Mouse (Mus musculus): ENCODE measurements around the gene Dlk1. TPM values are rescaled to one million over a fixed set of nuclear protein-coding genes. Genes with fewer than 3 reads are reported as not detected.

Gene Dlk1
- 140 and 145 TPM in 2 replicates for polyA plus RNA-seq (2016; fragmentation: Nextera tagmentation; extraction: Ambion mirVana)

DNA sequence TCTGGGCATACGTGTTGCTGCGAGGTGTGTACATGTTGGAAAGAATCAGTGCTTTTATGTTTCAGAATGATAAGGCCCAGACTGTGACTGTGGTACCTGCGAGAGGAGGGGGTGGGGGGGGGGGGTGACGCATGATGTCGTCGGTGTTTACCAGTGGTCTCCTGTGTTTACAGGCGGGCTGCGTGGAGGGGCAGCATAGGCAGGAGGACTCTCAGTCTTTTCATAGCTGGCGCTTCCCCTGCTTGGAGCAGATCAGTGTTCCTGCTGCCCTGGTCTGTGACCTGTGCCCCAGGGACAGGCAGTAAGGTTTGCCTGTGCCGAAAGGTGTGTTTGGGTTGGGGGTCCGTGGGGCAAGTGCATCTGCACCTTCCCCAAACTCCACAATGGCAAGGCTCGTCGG, at the start of gene Dlk1:
Dlk1 (plus strand) TSS at position 232 of the 400 bp plus-strand sequence.
- 0 out of 2 replicates have a peak, but pooled peaks have one; percentile 10 for ATAC-seq (ENCODE audit: low FRiP score)
- Histone ChIP-seq H3K9me3 (replicated peaks) (no peaks in the 10 kb centered on the region), H3K27me3 (peaks cover 83% of the 10 kb centered on the region), H3K36me3 (no peaks in the 10 kb centered on the region), H3K9ac (peak within 1 kb of the TSS; percentile 72), H3K27ac (peak within 1 kb of the TSS; percentile 45), H3K4me2 (replicated peaks) (peak within 1 kb of the TSS; percentile 82), H3K4me3 (peak within 1 kb of the TSS; percentile 49), H3K4me1 (peaks cover 66% of the 10 kb centered on the region)
- WGBS, result 8% methylated on average over 13 of the region's 13 CpGs

DNA sequence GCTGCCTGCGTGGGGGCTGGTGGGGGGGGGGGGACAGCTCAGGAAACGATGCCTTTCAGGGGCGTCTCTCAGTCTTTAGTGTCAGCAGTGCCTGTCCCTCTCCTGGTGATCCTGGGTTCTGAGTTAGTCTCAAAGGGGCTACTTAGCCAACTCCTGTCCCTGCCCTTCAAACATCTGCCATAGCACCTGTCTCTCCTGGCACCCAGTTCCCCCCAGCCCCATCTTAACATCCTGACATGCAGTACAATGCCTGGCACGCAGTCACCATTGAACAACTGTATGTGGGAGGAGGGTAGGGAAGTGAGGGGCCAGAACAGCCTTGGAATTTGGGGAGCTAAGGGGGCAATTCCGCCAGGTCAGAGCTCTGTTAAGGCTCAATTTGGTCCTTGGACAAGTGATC, 49.7 kb upstream of the Dlk1 start:
- H3K9ac ChIP-seq, result no peak overlapping the region
- no peaks in the 10 kb centered on the region for H3K27me3 ChIP-seq
- H3K9me3 ChIP-seq (replicated peaks), result no peaks in the 10 kb centered on the region
- ATAC-seq (ENCODE audit: low FRiP score), result no peak
- H3K4me2 ChIP-seq (replicated peaks), result no peak overlapping the region
- H3K4me1 ChIP-seq, result peaks cover 48% of the 10 kb centered on the region
- WGBS, result 53% methylated on average over 5 of the region's 5 CpGs
- no peak overlapping the region for H3K4me3 ChIP-seq
- no peaks in the 10 kb centered on the region for H3K36me3 ChIP-seq
- peak overlapping the region; percentile 64; the same call in 1 of the 2 replicates for H3K27ac ChIP-seq

DNA sequence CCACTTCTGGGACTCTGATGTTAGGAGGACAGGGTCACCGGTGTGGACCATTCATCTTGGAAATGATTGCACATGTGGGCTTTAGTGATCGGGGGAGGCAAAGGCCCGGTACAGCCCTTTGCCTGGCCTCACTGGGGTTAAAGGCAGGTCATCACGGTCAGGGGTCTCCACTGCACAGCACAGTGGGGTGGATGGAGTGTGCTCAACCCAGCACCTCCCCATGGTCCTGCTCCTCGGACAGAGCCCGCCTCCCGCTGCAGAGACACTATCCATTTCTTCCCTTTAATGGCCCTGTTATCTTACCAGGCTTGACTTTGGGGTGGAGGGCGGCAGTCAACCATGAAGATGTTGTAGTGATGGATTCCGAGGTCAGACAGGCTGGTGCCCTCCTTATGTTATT, 48.9 kb upstream of the Dlk1 start:
- no peak overlapping the region for H3K4me2 ChIP-seq (replicated peaks)
- H3K4me3 ChIP-seq, result no peak overlapping the region
- ATAC-seq (ENCODE audit: low FRiP score), result no peak
- no peaks in the 10 kb centered on the region for H3K36me3 ChIP-seq
- H3K9me3 ChIP-seq (replicated peaks), result no peaks in the 10 kb centered on the region
- H3K27ac ChIP-seq, result no peak overlapping the region
- H3K4me1 ChIP-seq, result peaks cover 48% of the 10 kb centered on the region
- no peaks in the 10 kb centered on the region for H3K27me3 ChIP-seq
- H3K9ac ChIP-seq, result no peak overlapping the region
- 45% methylated on average over 9 of the region's 9 CpGs for WGBS

DNA sequence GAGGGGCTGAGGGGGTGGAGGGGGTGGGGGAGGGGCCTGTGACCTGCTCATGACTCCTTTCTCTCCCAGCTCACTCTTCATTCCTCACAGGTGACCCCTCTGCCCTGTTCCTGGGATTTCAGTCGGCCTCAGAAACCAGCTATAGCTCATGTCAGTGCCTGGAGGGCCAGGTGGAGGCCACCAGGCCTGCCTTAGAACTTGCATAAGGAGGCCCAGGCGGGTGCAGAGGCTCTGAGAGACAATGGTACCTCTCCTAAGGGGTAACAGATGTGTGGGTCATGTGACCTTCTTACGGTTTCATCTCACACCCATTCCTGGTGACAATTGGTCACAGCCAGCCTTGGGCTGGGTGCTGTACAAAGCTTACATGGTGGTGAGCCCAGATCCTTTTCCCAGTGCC, 46.6 kb upstream of the Dlk1 start:
- Histone ChIP-seq H3K27ac (no peak overlapping the region), H3K4me1 (peaks cover 52% of the 10 kb centered on the region), H3K9ac (no peak overlapping the region), H3K4me3 (no peak overlapping the region), H3K4me2 (replicated peaks) (no peak overlapping the region), H3K36me3 (no peaks in the 10 kb centered on the region), H3K9me3 (replicated peaks) (no peaks in the 10 kb centered on the region), H3K27me3 (no peaks in the 10 kb centered on the region)
- no peak for ATAC-seq (ENCODE audit: low FRiP score)
- 34% methylated on average over 3 of the region's 3 CpGs for WGBS

DNA sequence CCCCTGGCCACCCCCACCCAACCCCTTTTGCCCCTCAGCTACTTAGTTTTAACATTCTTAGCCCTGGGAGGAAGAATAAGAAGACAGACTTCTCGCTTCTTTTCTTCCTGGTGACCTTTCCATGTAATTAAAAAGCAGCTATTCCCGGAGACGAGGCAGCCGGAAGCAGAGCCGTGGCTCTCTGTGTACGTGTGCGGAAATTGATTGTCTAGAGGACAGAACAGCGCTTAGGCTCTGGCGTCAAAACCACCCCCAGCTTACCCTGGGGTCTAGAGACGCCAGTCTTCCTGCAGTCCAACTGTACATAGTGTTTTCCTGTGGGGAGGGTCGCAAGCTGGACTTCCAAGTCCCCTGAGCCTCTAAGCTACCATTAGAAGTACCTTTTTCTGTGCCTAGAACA, 41.9 kb upstream of the Dlk1 start:
- H3K4me3 ChIP-seq, result no peak overlapping the region
- no peak for ATAC-seq (ENCODE audit: low FRiP score)
- no peak overlapping the region for H3K4me2 ChIP-seq (replicated peaks)
- H3K9ac ChIP-seq, result no peak overlapping the region
- H3K9me3 ChIP-seq (replicated peaks), result no peaks in the 10 kb centered on the region
- H3K27me3 ChIP-seq, result 0 out of 2 replicates have a peak, but pooled peaks cover 2% of the 10 kb centered on the region
- no peaks in the 10 kb centered on the region for H3K36me3 ChIP-seq
- H3K4me1 ChIP-seq, result peaks cover 53% of the 10 kb centered on the region
- WGBS, result 32% methylated on average over 11 of the region's 11 CpGs
- H3K27ac ChIP-seq, result peak overlapping the region; percentile 68

DNA sequence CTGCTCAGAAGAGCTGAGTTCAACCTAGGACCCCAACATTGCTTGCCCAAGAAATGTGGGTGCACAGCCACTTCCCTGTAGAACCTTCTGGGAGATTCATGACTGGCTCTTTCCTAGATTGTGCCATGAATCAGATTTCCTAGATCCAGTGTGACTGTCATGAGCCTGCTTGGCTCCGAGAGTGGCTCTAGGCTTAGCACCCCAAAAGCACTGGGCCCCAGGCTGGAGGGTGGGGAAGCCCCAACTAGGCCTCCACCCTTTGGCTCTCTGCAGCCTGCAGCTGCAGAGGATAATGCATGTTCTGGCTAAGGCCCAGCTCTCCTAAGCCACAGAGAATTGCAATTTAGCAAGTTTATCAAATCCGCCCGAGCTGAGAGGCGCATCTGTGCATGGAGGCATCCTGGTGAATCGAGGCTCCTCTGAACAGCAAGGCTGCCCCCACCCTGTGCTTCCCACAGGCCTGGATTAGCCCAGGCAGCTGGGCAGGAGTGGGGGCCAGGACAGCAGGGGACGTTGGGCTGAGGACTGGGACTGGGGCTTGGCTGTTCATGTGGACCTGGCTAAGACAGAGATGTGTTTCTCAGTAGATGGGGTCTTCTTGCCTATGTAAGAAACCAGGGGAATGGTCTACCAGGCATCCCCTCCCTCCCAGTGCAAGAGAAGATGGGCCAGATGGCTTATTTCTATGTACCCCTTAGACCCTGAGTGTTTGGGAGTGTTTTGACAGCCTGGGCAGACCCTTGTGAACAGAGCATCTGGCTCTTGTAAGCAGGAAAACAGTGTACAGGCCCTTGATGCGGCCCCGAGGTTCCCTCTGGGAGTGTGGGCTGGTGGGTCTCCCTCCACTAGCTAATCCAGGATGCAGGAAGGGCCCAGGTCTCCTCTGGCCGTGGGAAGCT, 41.2 kb upstream of the Dlk1 start:
- H3K27me3 ChIP-seq, result 0 out of 2 replicates have a peak, but pooled peaks cover 2% of the 10 kb centered on the region
- no peak overlapping the region for H3K4me3 ChIP-seq
- 58% methylated on average over 9 of the region's 9 CpGs for WGBS
- peak; percentile 62; the same call in 1 of the 2 replicates for ATAC-seq (ENCODE audit: low FRiP score)
- H3K4me2 ChIP-seq (replicated peaks), result no peak overlapping the region
- no peaks in the 10 kb centered on the region for H3K36me3 ChIP-seq
- H3K9ac ChIP-seq, result no peak overlapping the region; the same call in none of the 2 replicates
- H3K27ac ChIP-seq, result peak overlapping the region; percentile 68
- no peaks in the 10 kb centered on the region for H3K9me3 ChIP-seq (replicated peaks)
- peaks cover 49% of the 10 kb centered on the region for H3K4me1 ChIP-seq

DNA sequence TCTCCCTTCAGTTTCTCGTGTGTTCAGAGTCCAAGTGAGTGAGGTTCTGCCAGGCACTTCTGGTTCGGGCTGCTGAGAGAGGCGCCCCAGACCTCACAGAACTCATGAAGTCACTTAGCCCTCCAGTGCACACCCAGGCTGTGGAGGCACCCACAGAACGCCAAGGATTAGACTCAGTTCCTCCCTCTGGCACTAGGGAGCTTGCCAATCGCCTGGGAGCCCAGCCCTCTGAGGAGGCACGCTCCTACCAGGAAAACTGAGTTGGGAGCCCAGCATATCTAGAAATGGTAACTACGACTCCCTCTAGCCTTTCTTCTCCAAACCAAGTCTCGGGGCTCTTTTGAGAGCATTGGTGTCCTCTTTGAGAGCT, 40.6 kb upstream of the Dlk1 start:
- H3K4me1 ChIP-seq, result peaks cover 51% of the 10 kb centered on the region
- peak overlapping the region; percentile 68; the same call in 1 of the 2 replicates for H3K27ac ChIP-seq
- H3K36me3 ChIP-seq, result no peaks in the 10 kb centered on the region
- H3K27me3 ChIP-seq, result 0 out of 2 replicates have a peak, but pooled peaks cover 2% of the 10 kb centered on the region
- WGBS, result 75% methylated on average over 8 of the region's 8 CpGs
- ATAC-seq (ENCODE audit: low FRiP score), result no peak
- H3K4me2 ChIP-seq (replicated peaks), result no peak overlapping the region
- H3K9me3 ChIP-seq (replicated peaks), result no peaks in the 10 kb centered on the region
- no peak overlapping the region; the same call in 1 of the 2 replicates for H3K9ac ChIP-seq
- no peak overlapping the region for H3K4me3 ChIP-seq

DNA sequence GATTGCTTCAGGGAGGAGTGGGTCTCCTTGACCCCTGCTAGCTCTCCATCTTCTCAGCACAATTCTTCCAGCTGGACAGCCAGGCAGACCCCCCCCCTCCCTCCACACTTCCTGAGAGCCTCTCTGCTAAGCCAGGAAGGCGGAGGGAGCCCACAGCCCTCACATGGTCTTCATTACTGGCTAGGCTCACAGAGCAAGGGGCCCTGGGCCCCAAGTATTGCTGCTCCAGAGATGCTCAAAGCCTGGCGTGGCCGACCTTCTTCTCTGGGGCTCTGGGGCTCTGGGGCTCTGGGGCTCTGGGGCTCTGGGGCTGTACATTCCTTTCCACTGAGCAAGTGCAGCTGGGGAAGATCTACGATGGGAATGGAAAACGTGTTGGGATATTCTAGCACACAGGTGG, 39.9 kb upstream of the Dlk1 start:
- H3K36me3 ChIP-seq, result no peaks in the 10 kb centered on the region
- WGBS, result 43% methylated on average over 5 of the region's 5 CpGs
- no peaks in the 10 kb centered on the region for H3K9me3 ChIP-seq (replicated peaks)
- no peak overlapping the region for H3K9ac ChIP-seq
- 0 out of 2 replicates have a peak overlapping the region, but pooled peaks have one; percentile 52 for H3K27ac ChIP-seq
- peaks cover 57% of the 10 kb centered on the region for H3K4me1 ChIP-seq
- ATAC-seq (ENCODE audit: low FRiP score), result no peak
- H3K4me3 ChIP-seq, result no peak overlapping the region
- H3K4me2 ChIP-seq (replicated peaks), result no peak overlapping the region
- 0 out of 2 replicates have a peak, but pooled peaks cover 2% of the 10 kb centered on the region for H3K27me3 ChIP-seq

DNA sequence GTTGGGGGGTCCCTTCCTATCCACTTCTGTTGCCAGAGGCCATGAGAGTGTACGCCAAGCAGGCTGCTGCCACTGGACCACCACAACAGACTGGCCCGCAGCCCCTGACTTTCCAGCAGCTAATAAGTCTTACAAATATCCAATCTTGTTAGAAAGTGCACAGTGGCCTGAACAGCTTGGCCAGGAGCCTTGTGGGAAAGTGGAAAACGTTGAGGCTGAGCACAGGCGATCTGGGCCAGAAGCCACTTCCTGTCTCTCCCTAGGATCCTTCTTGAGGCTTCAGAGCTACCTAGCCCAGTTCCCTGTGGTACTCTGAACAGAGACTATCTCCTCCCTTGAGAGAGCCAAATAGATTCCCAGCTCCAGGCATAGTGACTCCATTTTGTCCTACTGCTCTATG, 39.3 kb upstream of the Dlk1 start:
- Histone ChIP-seq H3K36me3 (no peaks in the 10 kb centered on the region), H3K4me3 (no peak overlapping the region), H3K4me2 (replicated peaks) (no peak overlapping the region), H3K9me3 (replicated peaks) (no peaks in the 10 kb centered on the region), H3K9ac (no peak overlapping the region), H3K27ac (peak overlapping the region; percentile 52), H3K4me1 (peaks cover 64% of the 10 kb centered on the region), H3K27me3 (0 out of 2 replicates have a peak, but pooled peaks cover 3% of the 10 kb centered on the region)
- no peak for ATAC-seq (ENCODE audit: low FRiP score)
- 73% methylated on average over 4 of the region's 4 CpGs for WGBS

DNA sequence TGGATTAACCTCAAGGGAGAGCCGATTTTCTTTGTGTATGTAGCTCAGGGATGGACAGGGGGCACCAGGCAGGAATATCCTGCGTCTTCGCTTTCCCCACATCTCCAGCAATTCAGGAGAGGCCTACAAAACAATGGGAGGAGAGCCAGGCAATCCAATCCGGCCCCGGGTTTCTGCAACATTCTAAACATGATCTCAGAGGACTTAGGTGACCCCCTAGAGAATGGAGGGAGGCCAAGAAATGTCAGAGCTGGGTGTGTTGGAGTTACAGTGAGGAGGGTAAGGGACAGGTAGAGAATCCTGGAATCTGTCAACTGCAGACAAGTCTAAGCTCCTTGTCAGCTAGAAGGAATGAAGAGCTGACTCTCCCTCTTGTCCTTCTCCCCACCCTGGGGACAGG, 35.9 kb upstream of the Dlk1 start:
- H3K36me3 ChIP-seq, result no peaks in the 10 kb centered on the region
- H3K9ac ChIP-seq, result no peak overlapping the region
- H3K4me2 ChIP-seq (replicated peaks), result no peak overlapping the region
- no peak overlapping the region for H3K27ac ChIP-seq
- ATAC-seq (ENCODE audit: low FRiP score), result no peak
- no peaks in the 10 kb centered on the region for H3K9me3 ChIP-seq (replicated peaks)
- H3K27me3 ChIP-seq, result 0 out of 2 replicates have a peak, but pooled peaks cover 5% of the 10 kb centered on the region
- peaks cover 41% of the 10 kb centered on the region for H3K4me1 ChIP-seq
- WGBS, result 89% methylated on average over 5 of the region's 5 CpGs
- no peak overlapping the region for H3K4me3 ChIP-seq

DNA sequence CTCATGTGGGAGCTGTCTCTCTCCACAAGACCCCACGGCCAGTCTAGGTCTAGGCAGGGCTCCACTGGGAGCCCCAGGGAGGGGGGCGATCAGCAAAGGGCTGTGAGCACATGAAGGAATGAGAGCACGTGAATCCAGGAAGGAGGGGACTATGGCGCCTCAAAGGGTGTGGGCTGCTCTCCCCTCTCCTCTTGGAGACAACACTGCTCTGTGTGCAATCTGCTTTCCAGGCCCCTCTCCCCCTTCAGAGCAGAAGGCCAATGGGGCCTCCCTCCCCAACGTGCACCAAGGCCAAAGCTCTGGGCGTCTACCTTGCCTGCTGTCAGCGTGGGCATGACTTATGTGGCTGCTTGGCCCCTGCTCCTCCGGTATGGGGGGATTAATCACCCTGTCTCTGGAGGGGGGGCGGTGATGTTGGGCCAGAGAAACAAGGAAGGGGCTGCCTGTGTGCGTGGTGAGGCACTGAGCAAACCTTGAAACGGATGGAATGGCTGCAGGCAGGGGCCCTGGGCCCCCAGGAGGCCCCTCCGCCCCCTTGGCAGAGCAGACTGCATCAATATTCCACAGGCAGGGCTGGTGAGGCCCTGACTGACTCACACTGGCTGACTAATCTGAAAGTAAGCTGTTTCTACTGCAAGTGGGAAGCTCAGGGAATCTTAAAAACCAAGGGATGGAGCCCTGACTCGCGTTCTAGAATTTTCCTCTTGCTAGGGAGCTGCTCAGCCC, 35.0 kb upstream of the Dlk1 start:
- ATAC-seq (ENCODE audit: low FRiP score), result peak; percentile 73
- Histone ChIP-seq H3K4me2 (replicated peaks) (no peak overlapping the region), H3K4me3 (no peak overlapping the region), H3K4me1 (peaks cover 32% of the 10 kb centered on the region), H3K27me3 (0 out of 2 replicates have a peak, but pooled peaks cover 5% of the 10 kb centered on the region), H3K9ac (no peak overlapping the region), H3K36me3 (no peaks in the 10 kb centered on the region), H3K9me3 (replicated peaks) (no peaks in the 10 kb centered on the region), H3K27ac (peak overlapping the region; percentile 64)
- WGBS, result 42% methylated on average over 14 of the region's 14 CpGs

DNA sequence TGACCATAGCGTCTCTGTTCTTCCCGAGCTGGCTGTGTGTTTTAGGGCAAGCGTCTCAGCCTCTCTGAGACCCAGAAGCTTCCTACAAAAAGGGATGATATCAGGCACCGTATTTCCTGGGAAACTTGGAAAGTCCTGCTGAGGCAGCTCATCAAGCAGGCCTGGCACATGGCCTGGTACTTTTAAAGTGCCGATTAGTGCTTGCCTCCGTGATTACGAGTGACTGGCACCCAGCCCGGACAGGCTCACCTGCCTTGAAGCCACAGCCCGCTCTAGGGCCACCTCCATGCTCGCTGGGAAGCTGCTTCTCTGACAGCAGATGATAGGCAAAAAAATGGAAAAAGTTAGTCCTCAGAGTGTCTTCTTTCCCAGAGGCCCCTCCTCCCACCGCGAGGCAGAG, 32.6 kb upstream of the Dlk1 start:
- Histone ChIP-seq H3K9me3 (replicated peaks) (no peaks in the 10 kb centered on the region), H3K36me3 (no peaks in the 10 kb centered on the region), H3K27me3 (0 out of 2 replicates have a peak, but pooled peaks cover 2% of the 10 kb centered on the region), H3K4me3 (no peak overlapping the region), H3K4me2 (replicated peaks) (no peak overlapping the region), H3K9ac (no peak overlapping the region), H3K27ac (0 out of 2 replicates have a peak overlapping the region, but pooled peaks have one; percentile 12), H3K4me1 (peaks cover 29% of the 10 kb centered on the region)
- WGBS, result 85% methylated on average over 12 of the region's 12 CpGs
- no peak for ATAC-seq (ENCODE audit: low FRiP score)

Data from hindbrain, embryonic 12.5 days (tissue).